In the genomic region with DNA sequence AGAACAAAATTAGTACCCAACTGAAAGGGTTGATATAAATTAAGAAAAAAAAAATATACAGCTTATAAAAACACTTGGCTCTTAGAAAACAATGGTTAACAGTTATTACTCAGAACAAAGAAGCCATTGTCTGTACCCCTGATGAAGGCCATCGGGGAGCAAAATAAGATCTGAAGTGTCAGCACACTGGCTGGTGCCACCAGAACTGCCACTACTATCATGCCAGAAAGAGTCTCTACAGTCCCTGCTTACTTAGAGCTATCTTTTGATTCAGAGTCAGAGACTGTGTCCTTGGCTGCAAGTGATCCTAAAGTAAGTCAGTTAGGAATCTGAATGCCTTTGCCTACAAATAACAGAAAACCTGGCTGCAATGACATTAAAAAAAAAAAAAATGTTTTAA, we compare ENCODE assay signal across 12 mouse cellular contexts. TPM values are rescaled to one million over a fixed set of nuclear protein-coding genes. Genes with fewer than 3 reads are reported as not detected.
DNase-seq lines count a peak whose midpoint lies in the region; ATAC-seq and TF ChIP-seq lines count a peak whose summit lies in the region.
"Had no signal": no experiment of that assay in that cellular context is flagged by ENCODE, and none has a peak within 500 bp of the region (broad histone marks: within the 10 kb centered on the region; RNA-seq: fewer than 3 reads in every experiment).

No protein-coding gene starts in this region.

- no peaks in the 10 kb centered on the region for H3K9me3 ChIP-seq in heart, embryonic 10.5 days
- no peaks in the 10 kb centered on the region for H3K9me3 ChIP-seq in lung, embryonic 15.5 days
- H3K9me3 ChIP-seq in forebrain, postnatal 0 days (ENCODE audit: low read length), result no peaks in the 10 kb centered on the region
- no peaks in the 10 kb centered on the region for H3K9me3 ChIP-seq in midbrain, embryonic 15.5 days
- H3K9me3 ChIP-seq: midbrain, embryonic 12.5 days had no signal

- WGBS in heart, embryonic 10.5 days, result 45% methylated on average over 1 of the region's 1 CpGs
- WGBS in lung, embryonic 15.5 days, result 24% methylated on average over 1 of the region's 1 CpGs
- 21% methylated on average over 1 of the region's 1 CpGs for WGBS in lung, adult 2 months
- 16% methylated on average over 1 of the region's 1 CpGs for WGBS in forebrain, postnatal 0 days
- 44% methylated on average over 1 of the region's 1 CpGs for WGBS in midbrain, embryonic 15.5 days

- no peaks in the 10 kb centered on the region for H3K27me3 ChIP-seq in heart, embryonic 10.5 days (ENCODE audit: insufficient read depth, poor library complexity, severe bottlenecking)
- H3K27me3 ChIP-seq in lung, embryonic 15.5 days, result no peaks in the 10 kb centered on the region
- no peaks in the 10 kb centered on the region for H3K27me3 ChIP-seq in forebrain, postnatal 0 days (ENCODE audit: insufficient read depth, low read length)
- H3K27me3 ChIP-seq in midbrain, embryonic 15.5 days (replicated peaks), result no peaks in the 10 kb centered on the region
- H3K27me3 ChIP-seq: CH12.LX; midbrain, embryonic 12.5 days had no signal

- no peak for TF ChIP-seq CTCF in lung, adult 2 months (IDR thresholded peaks at IDR 0.05; ENCODE audit: insufficient read depth, low read length)
- no peak for TF ChIP-seq CTCF in forebrain, postnatal 0 days (IDR thresholded peaks at IDR 0.05; ENCODE audit: low read depth)

- DNase-seq in heart, adult 11 months, result peak; percentile 88
- DNase-seq in heart, embryonic 10.5 days (ENCODE audit: low spot score), result no peak
- DNase-seq in lung, adult 2 months, result no peak
- peak; percentile 40 for DNase-seq in forebrain, postnatal 0 days
- DNase-seq in urinary bladder, postnatal 25 days (ENCODE audit: low spot score), result no peak
- no peak for DNase-seq in yolk sac, embryonic 10.5 days (ENCODE audit: low spot score)
- DNase-seq: thymus, postnatal 14 days had no signal

- H3K4me3 ChIP-seq in heart, embryonic 10.5 days, result no peak overlapping the region
- H3K4me3 ChIP-seq in lung, embryonic 15.5 days, result no peak overlapping the region
- H3K4me3 ChIP-seq in lung, adult 2 months (replicated peaks; ENCODE audit: extremely low read depth, low read depth, low read length), result no peak overlapping the region
- no peak overlapping the region for H3K4me3 ChIP-seq in forebrain, postnatal 0 days (ENCODE audit: low read depth, low read length)
- no peak overlapping the region for H3K4me3 ChIP-seq in midbrain, embryonic 15.5 days
- H3K4me3 ChIP-seq: midbrain, embryonic 12.5 days had no signal

- TF ChIP-seq POLR2A in lung, adult 2 months (IDR thresholded peaks at IDR 0.05; ENCODE audit: borderline replicate concordance, extremely low read depth, low read depth, low read length), result no peak

- no peak overlapping the region for H3K27ac ChIP-seq in heart, embryonic 10.5 days
- H3K27ac ChIP-seq in lung, embryonic 15.5 days, result peak overlapping the region; percentile 71
- peak overlapping the region; percentile 68 for H3K27ac ChIP-seq in forebrain, postnatal 0 days (ENCODE audit: low read depth, low read length)
- peak overlapping the region; percentile 65 for H3K27ac ChIP-seq in midbrain, embryonic 15.5 days
- H3K27ac ChIP-seq: midbrain, embryonic 12.5 days had no signal

- no peaks in the 10 kb centered on the region for H3K36me3 ChIP-seq in heart, embryonic 10.5 days
- H3K36me3 ChIP-seq in lung, embryonic 15.5 days, result no peaks in the 10 kb centered on the region
- H3K36me3 ChIP-seq in forebrain, postnatal 0 days (ENCODE audit: insufficient read depth), result no peaks in the 10 kb centered on the region
- no peaks in the 10 kb centered on the region for H3K36me3 ChIP-seq in midbrain, embryonic 15.5 days (replicated peaks)
- H3K36me3 ChIP-seq: midbrain, embryonic 12.5 days had no signal

- H3K9ac ChIP-seq in lung, embryonic 15.5 days, result no peak overlapping the region
- no peak overlapping the region for H3K9ac ChIP-seq in forebrain, postnatal 0 days
- H3K9ac ChIP-seq in midbrain, embryonic 15.5 days, result no peak overlapping the region
- H3K9ac ChIP-seq: midbrain, embryonic 12.5 days had no signal

- ATAC-seq in lung, embryonic 15.5 days (ENCODE audit: borderline replicate concordance, extremely low read depth, low FRiP score, low TSS enrichment), result no peak
- ATAC-seq in forebrain, postnatal 0 days, result no peak
- no peak for ATAC-seq in midbrain, embryonic 15.5 days (replicated peaks)
- ATAC-seq: activated CD4-positive, CD25-positive, alpha-beta regulatory T cell, adult 4 months had no signal

- peaks cover 7% of the 10 kb centered on the region for H3K4me1 ChIP-seq in heart, embryonic 10.5 days
- H3K4me1 ChIP-seq in lung, embryonic 15.5 days, result peaks cover 17% of the 10 kb centered on the region
- H3K4me1 ChIP-seq in lung, adult 2 months (ENCODE audit: control insufficient read depth, insufficient read depth, low read length), result no peaks in the 10 kb centered on the region; the same call in 1 of the 2 replicates
- no peaks in the 10 kb centered on the region for H3K4me1 ChIP-seq in forebrain, postnatal 0 days (ENCODE audit: insufficient read depth)
- peaks cover 10% of the 10 kb centered on the region for H3K4me1 ChIP-seq in midbrain, embryonic 15.5 days

- H3K4me2 ChIP-seq in lung, embryonic 15.5 days, result no peak overlapping the region
- H3K4me2 ChIP-seq in forebrain, postnatal 0 days (ENCODE audit: low read depth), result peak overlapping the region; percentile 16; the same call in 1 of the 2 replicates
- no peak overlapping the region for H3K4me2 ChIP-seq in midbrain, embryonic 15.5 days
- H3K4me2 ChIP-seq: midbrain, embryonic 12.5 days had no signal

RNA-seq across cellular contexts. Expression of gene Cap1, which starts 5.7 kb away (rescaled TPM):
- polyA plus RNA-seq in heart, embryonic 10.5 days (2016; fragmentation: Nextera tagmentation; extraction: Ambion mirVana), result 21.7 and 56.6 TPM in 2 replicates
- polyA plus RNA-seq in lung, embryonic 15.5 days (2015; fragmentation: Nextera tagmentation; extraction: Ambion mirVana), result 61.7 and 70.2 TPM in 2 replicates
- polyA plus RNA-seq in lung, adult 2 months (2012; rRNA removed), result 101 and 124 TPM in 2 replicates
- total RNA-seq in forebrain, postnatal 0 days (2014; rRNA removed), result 155 and 161 TPM in 2 replicates
- polyA plus RNA-seq in forebrain, postnatal 0 days (2015; fragmentation: Nextera tagmentation; extraction: Ambion mirVana), result 68.5 and 75.2 TPM in 2 replicates
- 66.9 and 69.4 TPM in 2 replicates for polyA plus RNA-seq in midbrain, embryonic 15.5 days (2015; fragmentation: Nextera tagmentation; extraction: Ambion mirVana)

RNA-seq across cellular contexts. Expression of gene Ppt1, which starts 55.6 kb away (rescaled TPM):
- 55.0 and 64.3 TPM in 2 replicates for polyA plus RNA-seq in heart, embryonic 10.5 days (2016; fragmentation: Nextera tagmentation; extraction: Ambion mirVana)
- 62.1 and 73.1 TPM in 2 replicates for polyA plus RNA-seq in lung, embryonic 15.5 days (2015; fragmentation: Nextera tagmentation; extraction: Ambion mirVana)
- polyA plus RNA-seq in lung, adult 2 months (2012; rRNA removed), result 35.2 and 43.6 TPM in 2 replicates
- 43.7 and 53.8 TPM in 2 replicates for total RNA-seq in forebrain, postnatal 0 days (2014; rRNA removed)
- polyA plus RNA-seq in forebrain, postnatal 0 days (2015; fragmentation: Nextera tagmentation; extraction: Ambion mirVana), result 51.1 and 68.7 TPM in 2 replicates
- 90.6 and 91.4 TPM in 2 replicates for polyA plus RNA-seq in midbrain, embryonic 15.5 days (2015; fragmentation: Nextera tagmentation; extraction: Ambion mirVana)

Comparison
In these comparisons a context has a peak if more than half of its experiments do, and no peak if none do; other contexts are left out.
1. DNase-seq: peak in heart, adult 11 months (single experiment) and forebrain, postnatal 0 days (single experiment); none in heart, embryonic 10.5 days (single experiment), lung, adult 2 months (single experiment), urinary bladder, postnatal 25 days (single experiment) and yolk sac, embryonic 10.5 days (single experiment).